Mouse (Mus musculus): ENCODE measurements at regions not wholly inside any gene's neighbourhood (a gene's known extent, or its start where the extent isn't known, plus 50 kb on each side); places are given as distances from the start of the nearest gene placed in this dataset.

DNA sequence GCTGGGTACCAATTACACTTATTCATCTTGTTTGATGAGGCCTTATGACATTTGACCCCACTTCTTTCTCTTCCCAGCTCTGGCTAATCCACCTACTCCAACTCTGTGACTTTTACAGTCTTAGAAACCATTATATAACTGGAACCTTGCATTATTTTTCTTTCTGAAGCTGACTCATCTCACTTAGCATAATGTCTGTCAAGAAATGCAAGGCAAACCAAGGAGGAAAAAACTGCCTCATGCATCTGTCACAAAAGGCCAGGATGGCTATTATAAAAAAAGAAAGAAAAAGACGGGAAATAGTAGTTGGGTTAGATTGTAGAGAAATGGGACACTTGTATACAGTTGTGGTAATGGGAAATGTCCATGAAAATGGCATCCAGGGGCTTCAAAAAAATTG, 141.9 kb downstream of the Slc35b3 start:
- H3K4me1 ChIP-seq (ENCODE audit: control insufficient read depth, insufficient read depth, low read length), result no peaks in the 10 kb centered on the region
- TF ChIP-seq CTCF (IDR thresholded peaks at IDR 0.05; ENCODE audit: borderline replicate concordance, insufficient read depth, low read length), result no peak
- no peak for TF ChIP-seq POLR2A (IDR thresholded peaks at IDR 0.05; ENCODE audit: low read depth, low read length)
- no peak overlapping the region for H3K27ac ChIP-seq (ENCODE audit: insufficient read depth, low read length)
- no peak overlapping the region for H3K4me3 ChIP-seq (ENCODE audit: insufficient read depth, low read length)

DNA sequence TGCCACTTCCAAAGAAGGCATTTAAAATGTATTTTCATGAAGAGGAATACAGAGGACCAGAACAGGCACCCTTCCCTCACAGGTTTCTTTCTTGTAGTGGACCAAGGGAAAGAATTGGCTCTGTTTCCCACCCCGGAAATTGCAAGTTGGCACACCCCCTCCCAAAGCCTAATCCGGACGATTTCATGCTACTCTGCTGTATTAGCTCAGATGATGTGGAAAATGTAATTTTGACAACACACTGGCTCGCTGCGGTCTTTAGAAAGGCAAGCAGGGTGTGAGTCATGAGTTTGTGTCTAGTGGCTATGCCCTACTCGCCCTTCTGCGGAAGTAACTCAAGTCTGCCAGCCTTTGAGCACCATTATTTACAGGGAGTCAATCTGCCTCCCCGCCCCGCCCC, 144.4 kb downstream of the Slc35b3 start:
- TF ChIP-seq CTCF (IDR thresholded peaks at IDR 0.05; ENCODE audit: borderline replicate concordance, insufficient read depth, low read length) (no peak), POLR2A (IDR thresholded peaks at IDR 0.05; ENCODE audit: low read depth, low read length) (no peak)
- no peak overlapping the region for H3K4me3 ChIP-seq (ENCODE audit: insufficient read depth, low read length)
- no peak overlapping the region for H3K27ac ChIP-seq (ENCODE audit: insufficient read depth, low read length)
- no peaks in the 10 kb centered on the region for H3K4me1 ChIP-seq (ENCODE audit: control insufficient read depth, insufficient read depth, low read length)

DNA sequence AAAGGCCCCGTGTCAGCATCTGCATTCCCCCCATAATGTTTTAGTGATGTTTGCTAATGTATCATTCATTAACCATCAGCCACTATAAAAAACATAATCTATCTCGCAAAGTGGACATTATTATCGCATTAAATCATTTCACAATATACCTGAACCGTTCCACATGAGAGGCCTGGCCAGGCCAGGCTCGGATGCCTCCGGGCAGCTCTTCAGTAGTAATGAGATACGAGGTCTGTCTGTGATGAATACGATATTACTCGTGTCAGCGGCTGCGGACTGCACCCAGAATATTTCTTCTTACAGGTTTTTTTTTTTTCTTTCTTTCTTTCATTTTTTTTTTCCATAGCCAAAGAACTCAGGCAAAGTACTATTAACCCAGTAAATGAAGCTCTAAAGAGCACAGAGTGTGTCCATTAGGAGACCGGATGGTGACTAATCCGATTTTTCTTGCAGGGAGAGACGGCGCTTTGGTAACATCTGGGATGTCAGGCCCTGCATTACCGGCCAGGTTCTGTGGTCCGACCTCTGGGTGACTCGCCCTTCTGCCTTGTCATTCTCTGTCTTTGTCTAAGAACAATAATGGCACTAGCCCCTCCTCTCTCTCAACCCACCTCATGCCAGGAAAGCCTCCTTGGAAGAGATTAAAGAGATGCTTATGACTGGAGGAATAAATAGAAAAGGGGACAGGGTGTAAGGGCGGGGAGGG, 145.5 kb downstream of the Slc35b3 start:
- H3K4me1 ChIP-seq (ENCODE audit: control insufficient read depth, insufficient read depth, low read length), result no peaks in the 10 kb centered on the region
- H3K27ac ChIP-seq (ENCODE audit: insufficient read depth, low read length), result no peak overlapping the region
- no peak overlapping the region for H3K4me3 ChIP-seq (ENCODE audit: insufficient read depth, low read length)
- TF ChIP-seq POLR2A (IDR thresholded peaks at IDR 0.05; ENCODE audit: low read depth, low read length) (no peak), CTCF (IDR thresholded peaks at IDR 0.05; ENCODE audit: borderline replicate concordance, insufficient read depth, low read length) (no peak)

DNA sequence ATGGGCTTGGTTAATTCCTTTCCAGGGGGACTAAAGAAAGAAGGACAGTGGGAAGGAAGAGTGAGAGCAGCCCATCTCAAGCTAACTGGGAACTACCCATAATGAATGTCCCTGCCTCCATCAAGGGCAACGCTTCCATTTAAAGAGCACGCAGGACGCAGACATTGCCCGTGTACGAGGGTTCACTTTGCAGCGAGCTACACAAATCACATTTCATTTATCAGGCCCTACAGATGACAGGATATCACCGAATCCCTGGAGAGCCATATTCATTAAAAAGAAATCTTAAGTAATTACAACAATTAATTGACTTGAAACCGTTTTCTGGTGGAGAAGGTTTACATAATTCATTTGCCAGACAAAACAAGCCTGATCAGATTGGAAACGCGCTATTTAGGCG, 139.7 kb upstream of the Eef1e1 start:
- no peaks in the 10 kb centered on the region for H3K4me1 ChIP-seq (ENCODE audit: control insufficient read depth, insufficient read depth, low read length)
- no peak overlapping the region for H3K4me3 ChIP-seq (ENCODE audit: insufficient read depth, low read length)
- TF ChIP-seq POLR2A (IDR thresholded peaks at IDR 0.05; ENCODE audit: low read depth, low read length), result no peak
- H3K27ac ChIP-seq (ENCODE audit: insufficient read depth, low read length), result no peak overlapping the region

DNA sequence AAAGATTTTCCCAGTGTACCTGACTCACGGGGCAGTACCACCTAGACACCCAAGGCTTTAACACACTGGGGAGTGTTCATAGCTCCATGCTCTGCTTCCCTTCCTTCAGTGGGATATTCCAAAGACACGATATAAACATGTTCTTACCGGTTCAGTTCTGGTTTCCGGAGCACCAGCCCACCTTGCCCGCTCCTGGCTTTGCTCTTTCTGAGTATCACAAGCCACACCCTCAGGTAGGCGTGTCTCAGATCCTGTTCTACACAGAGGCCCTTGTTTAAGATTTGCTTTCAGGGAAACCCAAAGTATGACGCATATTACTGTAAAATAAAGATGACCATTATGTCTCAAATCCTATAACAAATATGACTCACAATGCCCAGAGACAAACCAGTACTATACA, 134.6 kb upstream of the Eef1e1 start:
- TF ChIP-seq CTCF (IDR thresholded peaks at IDR 0.05; ENCODE audit: borderline replicate concordance, insufficient read depth, low read length) (no peak), POLR2A (IDR thresholded peaks at IDR 0.05; ENCODE audit: low read depth, low read length) (no peak)
- Histone ChIP-seq H3K4me1 (ENCODE audit: control insufficient read depth, insufficient read depth, low read length) (no peaks in the 10 kb centered on the region), H3K4me3 (ENCODE audit: insufficient read depth, low read length) (no peak overlapping the region), H3K27ac (ENCODE audit: insufficient read depth, low read length) (no peak overlapping the region)

DNA sequence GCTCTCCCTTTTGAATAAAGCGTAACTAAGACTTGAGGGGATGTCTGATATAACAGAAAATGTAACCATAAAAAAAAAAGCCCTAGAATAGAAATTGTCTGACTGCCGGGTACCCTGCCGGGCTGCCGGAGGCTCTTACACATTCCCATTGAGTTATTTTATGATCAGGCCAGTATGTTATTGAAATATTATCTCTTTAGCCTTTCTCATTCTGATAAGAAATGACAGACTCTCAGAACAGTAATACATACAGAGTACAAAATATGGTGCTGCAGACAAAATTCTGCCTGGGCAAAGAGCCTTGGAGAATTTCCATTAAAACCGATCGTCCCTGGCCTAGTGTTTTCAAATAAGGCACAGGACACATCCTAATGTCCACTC, 121.8 kb upstream of the Eef1e1 start:
- H3K4me3 ChIP-seq (ENCODE audit: insufficient read depth, low read length), result no peak overlapping the region
- TF ChIP-seq POLR2A (IDR thresholded peaks at IDR 0.05; ENCODE audit: low read depth, low read length) (no peak), CTCF (IDR thresholded peaks at IDR 0.05; ENCODE audit: borderline replicate concordance, insufficient read depth, low read length) (no peak)
- no peak overlapping the region for H3K27ac ChIP-seq (ENCODE audit: insufficient read depth, low read length)
- H3K4me1 ChIP-seq (ENCODE audit: control insufficient read depth, insufficient read depth, low read length), result no peaks in the 10 kb centered on the region

DNA sequence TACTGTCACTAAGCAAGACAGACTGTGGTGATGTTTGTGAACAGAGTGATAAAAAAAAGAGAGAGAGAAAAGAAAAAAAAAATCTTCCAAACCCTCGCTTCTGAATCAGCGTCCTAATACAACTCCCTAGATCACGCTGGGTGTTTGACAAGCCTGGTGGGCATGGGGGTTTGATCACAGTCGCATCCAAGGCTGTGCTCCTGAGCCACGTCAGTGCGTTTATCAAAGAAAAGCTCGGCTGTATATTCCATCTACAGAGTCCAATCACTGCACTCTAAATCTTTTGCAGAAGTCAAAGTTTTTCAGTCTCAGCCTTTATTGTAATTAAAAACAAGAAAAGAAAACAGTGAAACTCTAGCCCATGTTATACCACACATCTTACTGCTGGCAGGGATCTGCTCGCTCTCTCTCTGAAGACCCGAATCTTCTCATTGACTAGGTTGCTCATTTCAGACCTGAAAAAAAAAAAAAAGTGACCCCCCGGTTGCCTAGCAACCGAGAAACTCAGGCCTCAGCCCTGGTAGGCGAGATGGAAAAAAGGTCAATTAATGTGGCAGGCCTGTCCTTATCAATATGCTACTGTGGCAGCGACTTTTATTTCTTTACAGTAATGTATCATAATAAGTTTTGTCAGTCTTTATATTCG, 121.2 kb upstream of the Eef1e1 start:
- Histone ChIP-seq H3K4me1 (ENCODE audit: control insufficient read depth, insufficient read depth, low read length) (no peaks in the 10 kb centered on the region), H3K4me3 (ENCODE audit: insufficient read depth, low read length) (no peak overlapping the region), H3K27ac (ENCODE audit: insufficient read depth, low read length) (no peak overlapping the region)
- TF ChIP-seq CTCF (IDR thresholded peaks at IDR 0.05; ENCODE audit: borderline replicate concordance, insufficient read depth, low read length) (no peak), POLR2A (IDR thresholded peaks at IDR 0.05; ENCODE audit: low read depth, low read length) (no peak)

DNA sequence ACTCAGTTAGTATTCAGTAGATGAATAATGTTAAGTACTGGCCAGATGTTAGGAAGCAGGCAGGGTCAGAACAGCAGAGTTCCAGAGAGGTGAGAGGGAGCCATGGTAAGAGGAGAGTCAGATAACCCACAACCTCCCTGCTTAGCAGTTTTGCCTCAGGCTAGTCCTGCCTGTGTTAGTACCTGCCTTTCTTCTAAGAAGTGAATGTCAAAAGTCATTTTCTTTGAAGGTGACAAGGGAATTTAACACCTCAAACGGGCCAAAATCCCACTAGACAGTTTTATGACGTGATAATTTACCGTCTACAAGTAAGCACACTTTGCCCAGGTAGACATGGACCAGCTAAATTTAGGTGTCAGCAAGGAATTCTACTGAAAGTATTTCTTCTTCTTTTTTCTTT, 117.7 kb upstream of the Eef1e1 start:
- no peaks in the 10 kb centered on the region for H3K4me1 ChIP-seq (ENCODE audit: control insufficient read depth, insufficient read depth, low read length)
- no peak overlapping the region for H3K4me3 ChIP-seq (ENCODE audit: insufficient read depth, low read length)
- TF ChIP-seq POLR2A (IDR thresholded peaks at IDR 0.05; ENCODE audit: low read depth, low read length), result no peak
- no peak for TF ChIP-seq CTCF (IDR thresholded peaks at IDR 0.05; ENCODE audit: borderline replicate concordance, insufficient read depth, low read length)

DNA sequence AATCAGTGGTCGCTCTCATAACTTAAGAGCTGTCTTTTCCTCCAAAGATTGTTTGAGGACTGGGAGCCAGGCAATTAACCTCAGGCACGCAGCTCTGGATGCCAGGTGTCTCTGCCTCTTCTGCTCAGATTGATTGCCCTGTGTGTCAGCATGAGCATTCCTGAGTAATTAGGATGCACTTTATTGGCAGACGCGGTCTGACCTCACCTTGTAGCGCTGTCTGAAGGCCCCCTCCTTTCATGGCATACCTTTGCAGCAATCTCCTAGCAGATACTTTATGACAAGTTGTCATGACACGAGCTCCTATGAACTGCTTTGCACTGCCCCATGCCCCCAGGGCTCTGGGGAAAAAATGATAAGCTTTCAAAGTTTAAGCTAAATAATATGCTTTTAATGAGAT, 114.1 kb upstream of the Eef1e1 start:
- Histone ChIP-seq H3K27ac (ENCODE audit: insufficient read depth, low read length) (no peak overlapping the region), H3K4me3 (ENCODE audit: insufficient read depth, low read length) (no peak overlapping the region), H3K4me1 (ENCODE audit: control insufficient read depth, insufficient read depth, low read length) (no peaks in the 10 kb centered on the region)
- no peak for TF ChIP-seq POLR2A (IDR thresholded peaks at IDR 0.05; ENCODE audit: low read depth, low read length)
- TF ChIP-seq CTCF (IDR thresholded peaks at IDR 0.05; ENCODE audit: borderline replicate concordance, insufficient read depth, low read length), result no peak

More for the DNA sequence above, 117.7 kb upstream of the Eef1e1 start:
- H3K27ac ChIP-seq (ENCODE audit: insufficient read depth, low read length), result no peak overlapping the region

DNA sequence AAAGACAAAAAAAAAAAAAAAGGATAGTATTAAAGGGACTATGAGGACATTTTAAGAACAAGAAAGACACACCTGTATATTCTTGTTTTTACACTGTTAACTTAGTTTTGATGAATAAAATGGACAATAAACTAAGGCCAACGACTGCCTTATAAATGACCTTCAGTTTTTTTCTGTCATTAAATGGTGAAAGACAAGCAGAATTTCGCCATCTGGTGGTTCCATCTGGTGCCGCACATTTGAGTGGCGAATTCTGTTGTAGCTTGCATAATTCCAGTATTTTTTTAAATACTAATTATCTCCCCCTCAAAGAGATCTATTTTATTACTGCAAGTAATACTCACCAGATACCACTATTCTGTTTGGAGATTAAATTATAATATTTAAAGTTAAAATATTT, 107.3 kb upstream of the Eef1e1 start:
- no peak overlapping the region for H3K27ac ChIP-seq (ENCODE audit: insufficient read depth, low read length)
- no peak overlapping the region for H3K4me3 ChIP-seq (ENCODE audit: insufficient read depth, low read length)
- TF ChIP-seq POLR2A (IDR thresholded peaks at IDR 0.05; ENCODE audit: low read depth, low read length) (no peak), CTCF (IDR thresholded peaks at IDR 0.05; ENCODE audit: borderline replicate concordance, insufficient read depth, low read length) (no peak)
- H3K4me1 ChIP-seq (ENCODE audit: control insufficient read depth, insufficient read depth, low read length), result no peaks in the 10 kb centered on the region
